Mouse (Mus musculus) liver, adult (tissue): ENCODE data around the gene Mustn1.
A peak's percentile ranks its signal among the peaks of the same experiment; 100 is the strongest.

Experiments used
- GATA4 ChIP-seq: IDR thresholded peaks from 2 replicates; pipeline ENCODE4 v1.6.1; 2014; ENCODE audit warnings: mild to moderate bottlenecking, low read length; ENCODE audit not compliant: insufficient replicate concordance

Mustn1 gene

GRCm38 (mm10) chr14:30878958-30879571 lies at the start of gene Mustn1:
Gene Mustn1 (plus strand): TSS chr14:30879200.
- TF ChIP-seq GATA4, result no peak

GRCm38 (mm10) chr14:30837416-30837996 lies 41.5 kb upstream of the Mustn1 start:
- no peak for TF ChIP-seq GATA4

- no peak for TF ChIP-seq GATA4
Measured at GRCm38 (mm10) chr14:30843701-30844100, 35.3 kb upstream of the Mustn1 start.

- no peak for TF ChIP-seq GATA4
Measured at GRCm38 (mm10) chr14:30850504-30850903, 28.5 kb upstream of the Mustn1 start.

GRCm38 (mm10) chr14:30852325-30852724 lies 26.7 kb upstream of the Mustn1 start:
- TF ChIP-seq GATA4, result no peak

- TF ChIP-seq GATA4, result no peak
Measured at GRCm38 (mm10) chr14:30855316-30855715, 23.7 kb upstream of the Mustn1 start.

- TF ChIP-seq GATA4, result no peak
Measured at GRCm38 (mm10) chr14:30856885-30857507, 22.0 kb upstream of the Mustn1 start.

- no peak for TF ChIP-seq GATA4
Measured at GRCm38 (mm10) chr14:30857990-30858389, 21.0 kb upstream of the Mustn1 start.

- peak; percentile 95 for TF ChIP-seq GATA4
Measured at GRCm38 (mm10) chr14:30861421-30862125, 17.4 kb upstream of the Mustn1 start.

GRCm38 (mm10) chr14:30862368-30862767 lies 16.6 kb upstream of the Mustn1 start:
- no peak for TF ChIP-seq GATA4

- no peak for TF ChIP-seq GATA4
Measured at GRCm38 (mm10) chr14:30865311-30865710, 13.7 kb upstream of the Mustn1 start.

- TF ChIP-seq GATA4, result no peak
Measured at GRCm38 (mm10) chr14:30867042-30867441, 12.0 kb upstream of the Mustn1 start.

- no peak for TF ChIP-seq GATA4
Measured at GRCm38 (mm10) chr14:30868826-30869225, 10.2 kb upstream of the Mustn1 start.

- TF ChIP-seq GATA4, result no peak
Measured at GRCm38 (mm10) chr14:30869391-30869801, 9.6 kb upstream of the Mustn1 start.

GRCm38 (mm10) chr14:30870206-30871147 lies 8.5 kb upstream of the Mustn1 start:
- peak; percentile 76; the same call in 1 of the 2 replicates for TF ChIP-seq GATA4
